Mouse (Mus musculus) brain, embryonic 14.5 days (tissue): ENCODE measurements around the gene Ube2e1. TPM values are rescaled to one million over a fixed set of nuclear protein-coding genes. Genes with fewer than 3 reads are reported as not detected.

Experiments used
- DNase-seq: peaks from one replicate; pipeline ENCODE4 v3.0.0-alpha.2; 2011; ENCODE audit warnings: low read depth
- CTCF ChIP-seq: fragments of 200-500 bp; IDR thresholded peaks from 2 replicates; pipeline ENCODE4 v1.5.1; 2012; ENCODE audit warnings: inconsistent platforms, mild to moderate bottlenecking, moderate library complexity, borderline replicate concordance; ENCODE audit not compliant: insufficient read depth, insufficient read length; ENCODE audit errors: extremely low read depth
- POLR2A ChIP-seq: fragments of 200-500 bp; IDR thresholded peaks from 2 replicates; pipeline ENCODE4 v1.6.1; 2012; ENCODE audit warnings: mild to moderate bottlenecking, inconsistent platforms, borderline replicate concordance; ENCODE audit not compliant: poor library complexity, insufficient read depth, insufficient read length, severe bottlenecking; ENCODE audit errors: extremely low read depth
- polyA plus RNA-seq: library from polyadenylated mRNA; depleted of rRNA; stranded (reverse); fragments of >200 nt; gene quantifications from 2 replicates; pipeline ENCODE4 v1.2.3, GENCODE M21; 2012

Ube2e1 gene
- polyA plus RNA-seq, 1 experiment: 135 TPM

- TF ChIP-seq CTCF (no peak), POLR2A (no peak)
- DNase-seq: no peak
These were observed 27.5 kb downstream of the Ube2e1 start for GRCm38 (mm10) chr14:18304165-18304564.

- DNase-seq: peak; percentile 33
- no peak for TF ChIP-seq CTCF
- no peak for TF ChIP-seq POLR2A
These were observed 28.4 kb downstream of the Ube2e1 start for GRCm38 (mm10) chr14:18303262-18303661.

GRCm38 (mm10) chr14:18302750-18303149 is 28.9 kb downstream of the Ube2e1 start:
- no peak for DNase-seq
- TF ChIP-seq POLR2A (no peak), CTCF (no peak)

- no peak for DNase-seq
- TF ChIP-seq POLR2A (no peak), CTCF (no peak)
These were observed 30.1 kb downstream of the Ube2e1 start for GRCm38 (mm10) chr14:18301591-18301990.

GRCm38 (mm10) chr14:18300676-18301075 is 31.0 kb downstream of the Ube2e1 start:
- TF ChIP-seq POLR2A (no peak), CTCF (no peak)
- no peak for DNase-seq

- TF ChIP-seq CTCF: no peak
- no peak for TF ChIP-seq POLR2A
- DNase-seq: no peak
These were observed 32.8 kb downstream of the Ube2e1 start for GRCm38 (mm10) chr14:18298874-18299273.

GRCm38 (mm10) chr14:18297441-18297840 is 34.2 kb downstream of the Ube2e1 start:
- TF ChIP-seq POLR2A: no peak
- no peak for TF ChIP-seq CTCF
- no peak for DNase-seq

GRCm38 (mm10) chr14:18292578-18292977 is 39.1 kb downstream of the Ube2e1 start:
- TF ChIP-seq POLR2A (no peak), CTCF (no peak)

GRCm38 (mm10) chr14:18292111-18292510 is 39.5 kb downstream of the Ube2e1 start:
- DNase-seq: no peak

More at GRCm38 (mm10) chr14:18292578-18292977, 39.1 kb downstream of the Ube2e1 start:
- no peak for DNase-seq

GRCm38 (mm10) chr14:18287391-18287790 is 44.3 kb downstream of the Ube2e1 start:
- no peak for DNase-seq
- TF ChIP-seq POLR2A (no peak), CTCF (no peak)

More at GRCm38 (mm10) chr14:18292111-18292510, 39.5 kb downstream of the Ube2e1 start:
- TF ChIP-seq CTCF: no peak
- TF ChIP-seq POLR2A: no peak

GRCm38 (mm10) chr14:18286441-18286840 is 45.2 kb downstream of the Ube2e1 start:
- TF ChIP-seq CTCF (no peak), POLR2A (no peak)
- no peak for DNase-seq

GRCm38 (mm10) chr14:18285476-18285875 is 46.2 kb downstream of the Ube2e1 start:
- TF ChIP-seq POLR2A: no peak
- no peak for TF ChIP-seq CTCF
- no peak for DNase-seq
